Mouse (Mus musculus): ENCODE measurements at regions not wholly inside any gene's neighbourhood (a gene's known extent, or its start where the extent isn't known, plus 50 kb on each side); places are given as distances from the start of the nearest gene placed in this dataset.

DNA sequence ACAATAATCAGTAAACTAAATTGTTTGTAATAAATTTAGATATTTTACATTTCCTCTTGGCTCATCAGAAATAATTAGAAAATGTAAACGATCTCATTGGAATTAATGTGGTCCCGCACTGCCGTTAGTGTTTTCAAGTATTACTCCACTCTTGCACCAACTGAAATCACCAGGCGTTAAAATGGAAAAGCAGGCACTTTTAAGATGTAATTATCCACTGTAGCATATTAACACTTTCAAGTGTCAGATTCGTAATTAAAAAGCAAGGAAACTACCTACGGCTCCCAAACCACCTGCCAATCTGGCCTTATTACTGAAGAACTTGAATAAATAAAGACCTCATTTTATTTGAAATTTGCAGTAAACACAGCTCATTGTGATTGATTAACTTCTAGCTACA lies 759.4 kb upstream of the Gpc5 start:
- TF ChIP-seq POLR2A (IDR thresholded peaks at IDR 0.05; ENCODE audit: borderline replicate concordance, insufficient read depth, low read length) (no peak), CTCF (IDR thresholded peaks at IDR 0.05; ENCODE audit: borderline replicate concordance, insufficient read depth, low read depth, low read length) (no peak)
